Mouse (Mus musculus): Measurements from ENCODE around the gene Purb.

DNA sequence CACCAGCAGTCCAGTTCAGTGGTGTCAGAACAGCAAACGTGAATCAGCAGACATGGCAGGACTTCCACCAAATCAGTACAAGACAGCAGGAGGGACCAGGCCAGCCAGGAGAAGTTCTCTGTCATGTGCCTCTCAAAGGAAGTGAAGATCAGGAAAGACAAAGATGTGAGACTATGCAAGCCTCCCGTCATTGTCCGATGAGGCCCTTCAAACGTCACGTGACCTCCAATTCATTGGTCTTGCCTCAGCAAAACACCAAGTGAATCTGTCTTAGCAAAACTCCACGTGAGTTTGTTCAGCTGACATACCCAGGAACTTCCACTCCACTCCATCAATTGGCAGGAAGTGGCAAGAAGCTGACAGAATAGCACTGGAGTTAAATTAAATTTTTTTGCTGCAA lies 19.6 kb downstream of the Purb start:
- no peak for TF ChIP-seq POLR2A (IDR thresholded peaks at IDR 0.05; ENCODE audit: low read depth, low read length)
- TF ChIP-seq CTCF (IDR thresholded peaks at IDR 0.05; ENCODE audit: extremely low read depth, insufficient read length, insufficient replicate concordance, low read depth, low read length), result no peak
